Mouse (Mus musculus) embryonic facial prominence, embryonic 15.5 days (tissue): ENCODE measurements around the gene Tjp3. TPM values are rescaled to one million over a fixed set of nuclear protein-coding genes. Genes with fewer than 3 reads are reported as not detected.
A peak's percentile ranks its signal among the peaks of the same experiment; 100 is the strongest.

Source experiments
- ATAC-seq: fragments of 200-750 bp; cut with Nextera tagmentation; 2 replicates; pipeline ENCODE4 v1.8.0; 2017; ENCODE audit warnings: low read depth, moderate TSS enrichment; ENCODE audit not compliant: insufficient number of reproducible peaks, low FRiP score, low TSS enrichment
- H3K27ac ChIP-seq: fragments of 300-500 bp; sonication (generic); replicated peaks from 2 replicates; pipeline ENCODE4 v1.5.1; 2015; ENCODE audit warnings: mild to moderate bottlenecking, inconsistent platforms
- H3K27me3 ChIP-seq: fragments of 300-500 bp; sonication (generic); 2 replicates; pipeline ENCODE4 v1.6.1; 2015; ENCODE audit warnings: inconsistent platforms
- H3K36me3 ChIP-seq: fragments of 300-500 bp; sonication (generic); 2 replicates; pipeline ENCODE4 v1.6.1; 2015; ENCODE audit warnings: mild to moderate bottlenecking, inconsistent platforms
- H3K4me1 ChIP-seq: fragments of 300-500 bp; sonication (generic); 2 replicates; pipeline ENCODE4 v1.6.1; 2015; ENCODE audit warnings: inconsistent platforms
- H3K4me2 ChIP-seq: fragments of 300-500 bp; sonication (generic); replicated peaks from 2 replicates; pipeline ENCODE4 v1.6.1; 2015; ENCODE audit warnings: mild to moderate bottlenecking, inconsistent platforms
- H3K4me3 ChIP-seq: fragments of 300-500 bp; sonication (generic); replicated peaks from 2 replicates; pipeline ENCODE4 v1.5.1; 2015; ENCODE audit warnings: mild to moderate bottlenecking, inconsistent platforms
- H3K9ac ChIP-seq: fragments of 300-500 bp; sonication (generic); 2 replicates; pipeline ENCODE4 v1.6.1; 2015; ENCODE audit warnings: inconsistent platforms
- H3K9me3 ChIP-seq: fragments of 300-500 bp; sonication (generic); replicated peaks from 2 replicates; pipeline ENCODE4 v1.6.1; 2016; ENCODE audit warnings: inconsistent platforms
- WGBS: fragments of 180-500 bp; shearing (Covaris S2); methylation state at CpG from one replicate; pipeline ENCODE4 v1.1.7; 2015; 5-methylcytosine and 5-hydroxymethylcytosine counted together
- polyA plus RNA-seq: library from polyadenylated mRNA; unstranded; fragments of >200 nt; fragmentation: Nextera tagmentation; extraction: Ambion mirVana; gene quantifications from 2 replicates; pipeline ENCODE4 v1.2.1, GENCODE M21; 2015

Tjp3 gene
- polyA plus RNA-seq, 1 experiment from 2014 or later = 22.6 TPM

DNA sequence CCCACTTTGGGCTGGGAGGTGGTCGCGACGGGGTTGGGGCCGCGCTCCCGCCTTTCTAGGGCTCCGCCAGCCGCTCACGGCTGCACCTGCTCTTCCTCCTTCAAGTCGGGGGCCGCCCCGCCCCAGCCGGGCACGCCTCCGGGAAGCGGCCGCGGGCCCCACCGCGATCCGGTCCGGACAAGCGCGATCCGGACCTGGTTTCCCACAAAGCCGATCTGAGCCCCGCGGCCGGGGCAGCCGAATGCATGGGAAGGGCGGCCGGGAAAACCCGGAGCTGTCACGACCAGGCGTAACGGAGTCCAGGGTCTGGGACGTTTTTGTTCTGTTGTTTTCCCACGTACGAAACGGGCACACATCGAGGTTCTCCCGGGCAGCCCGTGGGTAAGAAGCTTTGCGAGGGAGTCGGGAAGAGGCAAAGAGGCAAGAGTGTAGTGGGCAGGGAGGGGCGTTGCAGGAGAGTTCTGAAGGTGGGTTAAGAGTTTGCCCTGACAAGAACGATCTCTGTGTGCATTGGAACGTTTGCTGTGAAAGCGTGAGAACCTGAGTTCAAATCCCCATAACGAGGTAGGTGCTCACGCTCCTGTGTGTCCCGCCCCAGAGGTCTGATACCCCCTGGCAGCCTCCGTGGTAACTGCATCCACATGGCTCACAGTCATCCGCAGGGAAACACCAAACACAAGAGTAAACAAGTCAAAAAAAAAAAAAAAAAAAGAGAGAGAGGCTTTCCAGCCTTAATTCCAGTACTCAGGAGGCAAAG lies 5.5 kb downstream of the Tjp3 start:
- no peaks in the 10 kb centered on the region for H3K36me3 ChIP-seq
- H3K27me3 ChIP-seq = peaks cover 46% of the 10 kb centered on the region
- ATAC-seq = peak; percentile 69
- H3K4me2 ChIP-seq = peak overlapping the region; percentile 74
- peak overlapping the region; percentile 44 for H3K4me3 ChIP-seq
- peaks cover 31% of the 10 kb centered on the region for H3K4me1 ChIP-seq
- H3K9ac ChIP-seq = no peak overlapping the region
- no peaks in the 10 kb centered on the region for H3K9me3 ChIP-seq
- no peak overlapping the region for H3K27ac ChIP-seq
- WGBS = under 1% methylated on average over 54 of the region's 54 CpGs

DNA sequence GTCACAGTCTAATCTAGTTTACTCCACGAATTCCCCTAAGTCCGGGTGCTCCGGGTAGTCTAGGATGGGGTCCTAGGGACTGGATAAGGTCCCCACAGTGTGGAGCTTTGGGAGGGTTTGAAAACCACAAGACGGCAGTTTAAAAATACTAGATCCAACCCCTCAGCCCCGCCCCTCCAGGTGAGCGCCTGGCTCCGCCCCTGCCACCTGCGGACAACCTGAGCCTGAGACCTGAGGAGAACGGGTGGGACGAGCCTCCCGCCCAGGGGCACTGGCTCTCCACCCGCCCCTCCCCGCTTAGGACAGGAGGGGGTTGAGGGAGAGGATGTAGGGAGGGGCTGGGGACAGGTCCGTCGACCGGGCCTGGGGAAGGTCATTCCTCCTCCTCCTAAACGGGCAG lies 6.7 kb downstream of the Tjp3 start:
- Histone ChIP-seq H3K27me3 (peaks cover 34% of the 10 kb centered on the region), H3K27ac (peak overlapping the region; percentile 28; the same call in 1 of the 2 replicates), H3K4me1 (peaks cover 26% of the 10 kb centered on the region), H3K4me2 (peak overlapping the region; percentile 74), H3K9me3 (no peaks in the 10 kb centered on the region), H3K36me3 (no peaks in the 10 kb centered on the region), H3K4me3 (peak overlapping the region; percentile 44), H3K9ac (no peak overlapping the region)
- ATAC-seq = peak; percentile 58; the same call in 1 of the 2 replicates
- 5% methylated on average over 17 of the region's 17 CpGs for WGBS

DNA sequence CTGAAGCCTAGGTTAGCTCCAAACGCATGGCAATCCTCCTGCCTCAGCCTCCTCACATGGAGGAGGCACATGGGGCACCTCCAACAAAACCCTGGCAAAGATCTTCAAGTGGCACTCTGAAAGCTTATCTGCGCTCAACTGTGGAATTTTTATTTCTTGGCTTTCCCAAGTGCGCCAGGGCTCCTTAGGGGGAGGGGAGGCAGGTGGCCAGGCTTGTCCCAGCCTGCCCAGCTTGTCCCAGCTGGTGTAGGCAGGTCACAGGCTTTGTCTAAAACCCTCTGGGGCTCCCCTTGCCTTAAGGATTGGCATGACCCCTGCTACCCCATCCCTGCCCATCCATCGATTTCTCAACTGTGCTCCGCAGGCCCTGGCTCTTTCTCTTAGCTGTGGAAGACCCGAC lies 7.2 kb downstream of the Tjp3 start:
- Histone ChIP-seq H3K4me3 (no peak overlapping the region), H3K9ac (no peak overlapping the region), H3K4me1 (peaks cover 27% of the 10 kb centered on the region), H3K27me3 (peaks cover 34% of the 10 kb centered on the region), H3K4me2 (no peak overlapping the region), H3K9me3 (no peaks in the 10 kb centered on the region), H3K27ac (0 out of 2 replicates have a peak overlapping the region, but pooled peaks have one; percentile 28), H3K36me3 (no peaks in the 10 kb centered on the region)
- WGBS = 35% methylated on average over 6 of the region's 6 CpGs
- ATAC-seq = 0 out of 2 replicates have a peak, but pooled peaks have one; percentile 11

DNA sequence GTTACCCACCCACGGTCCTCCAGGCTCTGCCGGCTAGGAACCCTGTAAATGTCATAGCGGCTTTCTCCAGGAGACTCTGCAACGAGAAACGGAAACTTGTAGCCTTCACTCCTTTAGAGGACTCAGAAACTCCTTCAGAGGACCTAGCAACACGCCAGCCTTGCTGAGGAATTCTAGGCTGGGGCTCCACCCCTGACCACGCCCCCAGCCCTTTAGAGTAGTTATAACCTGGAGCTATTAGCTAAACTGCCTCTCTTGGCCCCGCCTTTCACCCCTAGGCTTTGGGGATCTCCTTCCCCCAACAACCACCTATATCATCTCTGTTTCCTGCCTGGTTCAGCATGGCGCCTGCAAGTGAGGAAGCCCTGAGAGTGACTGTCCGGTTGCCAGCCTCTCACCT lies 11.9 kb downstream of the Tjp3 start:
- Histone ChIP-seq H3K27me3 (peaks cover 23% of the 10 kb centered on the region), H3K27ac (no peak overlapping the region), H3K4me2 (no peak overlapping the region), H3K4me3 (no peak overlapping the region), H3K9me3 (no peaks in the 10 kb centered on the region), H3K36me3 (no peaks in the 10 kb centered on the region), H3K9ac (no peak overlapping the region), H3K4me1 (peaks cover 17% of the 10 kb centered on the region)
- no peak for ATAC-seq
- WGBS = 37% methylated on average over 10 of the region's 10 CpGs

DNA sequence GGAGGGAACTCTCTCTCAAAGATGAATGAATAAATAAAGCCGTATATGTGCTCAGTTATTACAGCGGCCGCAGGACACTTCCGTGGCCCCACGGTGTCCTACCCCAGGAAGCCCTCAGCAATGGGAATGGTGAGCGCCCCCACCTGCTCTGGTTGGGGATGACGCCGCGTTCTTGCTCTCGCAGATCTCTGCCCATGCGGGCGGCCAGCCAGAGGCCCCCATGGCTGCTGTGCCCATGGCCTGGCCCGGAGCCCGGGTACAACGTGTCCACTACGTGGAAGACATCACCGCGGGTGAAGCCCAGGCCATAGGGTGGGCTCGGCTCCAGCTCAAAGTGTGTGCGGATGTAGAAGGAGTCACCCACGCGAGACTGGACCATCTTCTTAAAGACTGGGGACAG lies 13.7 kb downstream of the Tjp3 start:
- Histone ChIP-seq H3K4me2 (no peak overlapping the region), H3K36me3 (peaks cover 13% of the 10 kb centered on the region), H3K27ac (no peak overlapping the region), H3K9me3 (no peaks in the 10 kb centered on the region), H3K4me1 (peaks cover 8% of the 10 kb centered on the region; the same call in 1 of the 2 replicates), H3K9ac (no peak overlapping the region), H3K27me3 (peaks cover 7% of the 10 kb centered on the region; the same call in 1 of the 2 replicates), H3K4me3 (no peak overlapping the region)
- 81% methylated on average over 22 of the region's 22 CpGs for WGBS
- no peak for ATAC-seq

DNA sequence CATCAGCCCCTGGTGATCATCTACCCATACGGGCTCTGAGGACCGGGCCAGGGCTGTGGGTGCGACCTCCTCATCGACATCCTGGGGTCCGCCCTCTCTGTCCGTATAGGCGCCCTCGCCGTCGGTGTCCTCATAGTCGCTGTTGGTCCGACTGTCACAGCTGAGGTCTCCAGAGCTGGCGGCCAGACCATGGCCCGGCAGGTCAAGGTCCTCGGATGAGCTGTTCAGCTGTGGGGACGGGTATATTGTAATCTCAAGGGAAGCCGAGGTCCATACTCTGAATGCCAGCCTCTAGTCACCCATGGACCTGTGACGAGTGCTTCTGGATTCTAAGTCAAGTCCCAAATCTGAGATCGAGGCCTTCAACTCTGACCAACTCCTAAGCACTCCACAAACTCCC lies 17.5 kb downstream of the Tjp3 start:
- peaks cover 43% of the 10 kb centered on the region for H3K36me3 ChIP-seq
- ATAC-seq = no peak
- 91% methylated on average over 19 of the region's 19 CpGs for WGBS

DNA sequence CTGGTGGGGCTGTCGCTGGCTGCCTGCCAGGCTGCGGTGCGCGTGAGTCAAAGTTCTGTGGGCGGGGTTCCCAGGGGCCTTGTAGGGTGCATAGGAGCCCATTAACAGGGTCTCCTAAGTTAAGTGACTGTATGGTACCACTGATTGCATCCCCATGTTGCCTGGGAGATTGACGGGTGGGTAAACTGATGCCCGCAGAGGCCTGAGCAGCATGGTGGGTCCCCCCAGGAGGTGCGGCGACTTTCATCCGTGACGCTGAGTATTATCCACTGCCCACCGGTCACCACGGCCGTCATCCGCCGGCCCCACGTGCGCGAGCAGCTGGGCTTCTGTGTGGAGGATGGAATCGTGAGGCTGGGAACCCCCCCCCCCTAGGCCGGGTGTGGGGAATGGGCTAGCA lies 19.0 kb downstream of the Tjp3 start:
- Histone ChIP-seq H3K9me3 (no peaks in the 10 kb centered on the region), H3K27ac (no peak overlapping the region), H3K27me3 (no peaks in the 10 kb centered on the region), H3K4me2 (no peak overlapping the region), H3K4me3 (no peak overlapping the region), H3K9ac (no peak overlapping the region), H3K36me3 (peaks cover 43% of the 10 kb centered on the region), H3K4me1 (peaks cover 13% of the 10 kb centered on the region)
- 90% methylated on average over 21 of the region's 21 CpGs for WGBS
- no peak for ATAC-seq

More for the DNA sequence above, 17.5 kb downstream of the Tjp3 start:
- H3K27me3 ChIP-seq = no peaks in the 10 kb centered on the region
- no peaks in the 10 kb centered on the region for H3K9me3 ChIP-seq
- H3K9ac ChIP-seq = no peak overlapping the region
- H3K4me3 ChIP-seq = no peak overlapping the region
- no peak overlapping the region for H3K4me2 ChIP-seq
- H3K4me1 ChIP-seq = peaks cover 8% of the 10 kb centered on the region
- no peak overlapping the region for H3K27ac ChIP-seq

DNA sequence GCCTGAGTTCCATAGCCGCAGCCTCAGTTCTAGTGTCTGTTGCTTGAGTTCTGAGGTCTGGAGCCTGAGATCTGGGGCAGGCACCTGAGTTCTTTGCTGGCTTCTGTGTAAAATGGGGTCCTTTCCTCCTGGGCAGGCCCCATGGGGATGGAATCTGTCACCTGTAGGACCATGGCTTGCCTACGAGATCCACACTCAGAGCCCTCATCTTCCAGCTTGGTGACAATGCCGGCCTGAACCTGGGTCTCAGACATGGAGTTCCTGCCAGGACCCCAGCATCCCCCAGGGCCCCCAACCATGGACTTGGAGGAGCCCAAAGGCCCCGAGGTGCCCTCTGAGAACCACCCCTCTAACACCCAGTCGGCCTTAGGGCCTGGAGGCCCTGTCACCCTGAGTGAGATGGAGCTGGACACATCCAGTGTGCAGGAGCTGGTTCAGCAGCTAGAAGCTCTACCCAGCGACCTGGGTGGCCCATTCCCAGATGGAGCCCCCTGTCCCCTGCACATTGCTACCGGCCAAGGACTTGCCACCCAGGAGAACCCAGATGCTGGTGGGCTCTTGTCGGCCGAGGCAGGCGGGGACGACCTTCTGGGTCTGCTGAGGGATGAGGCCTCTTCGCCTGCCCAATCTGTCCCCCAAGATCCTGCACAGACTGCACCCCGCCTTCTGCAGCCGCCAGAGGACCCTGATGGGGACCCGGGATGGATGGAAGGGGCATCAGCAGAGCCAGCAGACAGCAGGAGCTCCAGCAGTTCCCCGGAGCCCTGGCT lies 22.6 kb downstream of the Tjp3 start:
- no peak for ATAC-seq
- Histone ChIP-seq H3K36me3 (peaks cover 56% of the 10 kb centered on the region), H3K27me3 (no peaks in the 10 kb centered on the region), H3K4me2 (peak overlapping the region; percentile 77), H3K9ac (peak overlapping the region; percentile 80), H3K9me3 (no peaks in the 10 kb centered on the region), H3K4me3 (peak overlapping the region; percentile 83), H3K4me1 (peaks cover 20% of the 10 kb centered on the region), H3K27ac (peak overlapping the region; percentile 58; the same call in 1 of the 2 replicates)
- 77% methylated on average over 16 of the region's 16 CpGs for WGBS

DNA sequence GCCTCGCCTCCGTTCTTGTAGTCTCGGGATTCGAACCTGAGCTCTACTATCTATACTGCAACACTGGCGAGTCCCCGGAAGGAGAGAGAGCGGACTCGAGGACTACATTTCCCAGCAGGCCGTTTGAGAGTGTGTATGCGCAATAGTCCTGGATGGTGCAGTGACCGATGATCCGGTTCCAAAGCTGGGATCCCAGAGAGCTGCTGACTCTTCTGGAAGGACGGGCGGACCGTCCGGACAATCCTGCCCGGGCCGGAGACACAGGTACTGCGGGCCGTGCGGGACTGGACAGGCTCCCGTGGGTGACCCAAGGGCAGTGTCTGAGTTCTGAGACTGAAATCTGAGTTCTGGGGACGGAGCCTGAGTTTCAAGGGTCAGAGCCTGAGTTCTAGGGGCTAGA lies 23.3 kb downstream of the Tjp3 start:
- Histone ChIP-seq H3K4me3 (peak overlapping the region; percentile 83), H3K9me3 (no peaks in the 10 kb centered on the region), H3K4me1 (peaks cover 20% of the 10 kb centered on the region), H3K27me3 (no peaks in the 10 kb centered on the region), H3K27ac (peak overlapping the region; percentile 58; the same call in 1 of the 2 replicates), H3K4me2 (peak overlapping the region; percentile 77), H3K9ac (peak overlapping the region; percentile 80), H3K36me3 (peaks cover 54% of the 10 kb centered on the region)
- ATAC-seq = peak; percentile 66
- WGBS = 4% methylated on average over 23 of the region's 23 CpGs

DNA sequence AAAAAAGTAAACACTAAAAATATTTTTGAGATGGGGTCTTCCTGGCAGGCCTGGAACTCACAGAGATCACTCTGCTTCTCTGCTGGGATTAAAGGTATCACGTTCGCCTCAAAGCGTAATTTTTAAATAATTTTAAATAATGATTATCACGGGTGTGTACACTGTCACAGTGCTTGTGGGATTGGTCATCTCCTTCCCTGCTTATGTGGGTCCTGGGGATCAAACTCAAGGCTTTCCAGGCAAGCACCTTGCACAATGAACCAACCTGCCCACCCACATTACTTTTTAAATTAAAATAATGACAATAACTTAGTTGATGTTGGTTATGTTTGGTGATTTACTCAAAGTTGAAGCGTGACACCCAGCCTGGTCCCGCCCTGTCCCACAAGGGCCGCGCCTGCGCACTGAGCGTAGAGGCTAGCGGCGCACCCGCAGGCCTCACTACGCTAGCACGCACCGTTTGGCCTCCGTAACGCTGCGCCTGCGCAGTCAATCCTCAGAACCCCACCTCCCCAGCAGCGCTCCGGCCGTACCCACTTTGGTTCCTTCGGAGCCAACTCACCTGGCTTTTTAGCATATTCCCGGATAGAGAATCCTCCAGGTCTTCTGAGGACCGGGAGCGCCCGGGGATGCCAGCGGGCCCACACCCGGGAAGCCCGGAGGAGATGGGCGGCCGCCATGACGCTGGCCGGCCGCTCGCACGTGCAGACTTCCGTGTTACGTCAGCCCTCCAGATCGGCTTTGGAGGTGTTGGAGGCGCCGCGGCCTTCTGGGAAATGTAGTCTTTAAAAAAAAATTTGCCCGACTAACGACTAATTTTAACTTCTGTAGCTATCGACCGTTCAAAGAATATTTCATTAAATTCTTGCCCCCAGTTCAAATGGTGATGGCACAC lies 24.9 kb downstream of the Tjp3 start, which contains the start of the genes Mrpl54 and Apba3:
Gene Mrpl54 (minus strand): TSS at position 724 of the 895 bp plus-strand sequence.
Gene Apba3 (plus strand): TSS at position 750 of the 895 bp plus-strand sequence.
- Histone ChIP-seq H3K36me3 (peaks cover 50% of the 10 kb centered on the region), H3K4me1 (peaks cover 20% of the 10 kb centered on the region), H3K9me3 (no peaks in the 10 kb centered on the region), H3K4me2 (peak within 1 kb of the TSS; percentile 77), H3K4me3 (peak within 1 kb of the TSS; percentile 83), H3K27ac (peak within 1 kb of the TSS; percentile 93), H3K9ac (peak within 1 kb of the TSS; percentile 70), H3K27me3 (no peaks in the 10 kb centered on the region)
- peak; percentile 92 for ATAC-seq
- under 1% methylated on average over 48 of the region's 48 CpGs for WGBS
